Mouse (Mus musculus) neural tube, embryonic 15.5 days (tissue): ENCODE data around the gene Lrrc4. TPM values are rescaled to one million over a fixed set of nuclear protein-coding genes. Genes with fewer than 3 reads are reported as not detected.
A peak's percentile ranks its signal among the peaks of the same experiment; 100 is the strongest.

Experiments
- ATAC-seq: fragments of 200-750 bp; cut with Nextera tagmentation; 2 replicates; pipeline ENCODE4 v1.8.0; 2017; ENCODE audit warnings: mild to moderate bottlenecking, moderate TSS enrichment, moderate library complexity; ENCODE audit not compliant: low FRiP score
- H3K27ac ChIP-seq: fragments of 300-500 bp; sonication (generic); replicated peaks from 2 replicates; pipeline ENCODE4 v1.5.1; 2015; ENCODE audit warnings: mild to moderate bottlenecking, inconsistent platforms
- H3K27me3 ChIP-seq: fragments of 300-500 bp; sonication (generic); replicated peaks from 2 replicates; pipeline ENCODE4 v1.6.1; 2015; ENCODE audit warnings: inconsistent platforms
- H3K36me3 ChIP-seq: fragments of 300-500 bp; sonication (generic); 2 replicates; pipeline ENCODE4 v1.6.1; 2015; ENCODE audit warnings: inconsistent platforms
- H3K4me1 ChIP-seq: fragments of 300-500 bp; sonication (generic); 2 replicates; pipeline ENCODE4 v1.6.1; 2015; ENCODE audit warnings: inconsistent platforms
- H3K4me2 ChIP-seq: fragments of 300-500 bp; sonication (generic); 2 replicates; pipeline ENCODE4 v1.6.1; 2015; ENCODE audit warnings: inconsistent platforms, mild to moderate bottlenecking, moderate library complexity
- H3K4me3 ChIP-seq: fragments of 300-500 bp; sonication (generic); replicated peaks from 2 replicates; pipeline ENCODE4 v1.5.1; 2015; ENCODE audit warnings: mild to moderate bottlenecking, inconsistent platforms
- H3K9ac ChIP-seq: fragments of 300-500 bp; sonication (generic); replicated peaks from 2 replicates; pipeline ENCODE4 v1.6.1; 2015; ENCODE audit warnings: mild to moderate bottlenecking, inconsistent platforms
- H3K9me3 ChIP-seq: fragments of 300-500 bp; sonication (generic); replicated peaks from 2 replicates; pipeline ENCODE4 v1.6.1; 2016; ENCODE audit warnings: inconsistent platforms
- WGBS: fragments of 180-500 bp; shearing (Covaris S2); methylation state at CpG from one replicate; pipeline ENCODE4 v1.1.7; 2015; ENCODE audit warnings: mixed read lengths; 5-methylcytosine and 5-hydroxymethylcytosine counted together
- polyA plus RNA-seq: library from polyadenylated mRNA; unstranded; fragments of >200 nt; fragmentation: Nextera tagmentation; extraction: Ambion mirVana; gene quantifications from 2 replicates; pipeline ENCODE4 v1.2.1, GENCODE M21; 2015

Lrrc4 gene
- polyA plus RNA-seq, 1 experiment from 2014 or later, result 8.5 TPM

- Histone ChIP-seq H3K4me3 (no peak overlapping the region), H3K27me3 (no peaks in the 10 kb centered on the region), H3K36me3 (no peaks in the 10 kb centered on the region), H3K4me1 (peaks cover 47% of the 10 kb centered on the region), H3K27ac (no peak overlapping the region), H3K9ac (no peak overlapping the region), H3K4me2 (no peak overlapping the region), H3K9me3 (no peaks in the 10 kb centered on the region)
- 66% methylated on average over 4 of the region's 4 CpGs for WGBS
- no peak for ATAC-seq
Measured at GRCm38 (mm10) chr6:28758293-28758692, 73.3 kb downstream of the Lrrc4 start.

GRCm38 (mm10) chr6:28756306-28757018 lies 75.1 kb downstream of the Lrrc4 start:
- Histone ChIP-seq H3K9ac (0 out of 2 replicates have a peak overlapping the region, but pooled peaks have one; percentile 11), H3K4me2 (peak overlapping the region; percentile 13), H3K27me3 (no peaks in the 10 kb centered on the region), H3K4me1 (peaks cover 38% of the 10 kb centered on the region), H3K4me3 (no peak overlapping the region), H3K27ac (peak overlapping the region; percentile 75), H3K36me3 (no peaks in the 10 kb centered on the region), H3K9me3 (no peaks in the 10 kb centered on the region)
- ATAC-seq, result peak; percentile 79
- 14% methylated on average over 10 of the region's 10 CpGs for WGBS

DNA sequence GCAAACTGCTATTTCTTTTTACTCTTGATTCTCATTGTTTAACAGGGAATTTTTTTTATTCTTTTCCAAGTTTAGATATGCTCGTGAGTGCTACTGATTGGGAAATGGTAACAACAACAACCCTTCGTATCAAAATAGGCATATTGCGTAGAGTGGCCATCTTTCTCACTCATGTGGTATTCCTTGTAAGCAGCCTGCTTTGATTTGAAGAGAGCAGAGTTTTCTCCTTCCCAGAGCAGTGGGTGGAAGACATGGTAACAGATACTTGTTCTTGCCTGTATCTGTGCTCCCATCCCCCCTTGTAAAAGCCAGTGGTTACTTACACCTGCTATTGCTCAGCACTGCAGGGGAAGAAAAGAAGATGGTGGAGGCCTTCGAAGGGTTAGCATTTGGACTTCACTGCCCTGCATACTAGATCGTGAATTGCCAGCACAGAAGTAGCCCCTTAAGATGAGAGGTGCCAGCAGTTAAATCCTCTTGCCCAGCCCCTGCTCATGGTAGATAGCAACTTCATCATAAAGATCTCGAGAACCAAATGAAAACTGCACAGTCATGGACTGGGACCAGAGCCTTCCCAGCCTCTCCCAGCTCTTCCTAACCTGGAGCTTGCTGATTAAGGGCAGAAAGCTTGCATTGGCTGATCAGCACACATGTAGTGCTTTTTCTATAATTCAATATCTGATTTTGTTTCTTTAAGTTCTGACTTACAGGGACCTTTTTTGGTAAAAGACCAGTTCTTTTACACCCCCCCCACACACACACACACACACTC lies 77.2 kb downstream of the Lrrc4 start:
- Histone ChIP-seq H3K4me1 (peaks cover 29% of the 10 kb centered on the region), H3K9me3 (no peaks in the 10 kb centered on the region), H3K27ac (no peak overlapping the region), H3K4me2 (no peak overlapping the region), H3K9ac (no peak overlapping the region), H3K27me3 (no peaks in the 10 kb centered on the region), H3K36me3 (no peaks in the 10 kb centered on the region), H3K4me3 (no peak overlapping the region)
- no peak for ATAC-seq
- WGBS, result 87% methylated on average over 6 of the region's 6 CpGs

- no peak for ATAC-seq
- Histone ChIP-seq H3K9me3 (no peaks in the 10 kb centered on the region), H3K36me3 (no peaks in the 10 kb centered on the region), H3K9ac (no peak overlapping the region), H3K4me3 (no peak overlapping the region), H3K4me2 (no peak overlapping the region), H3K27ac (no peak overlapping the region; the same call in 1 of the 2 replicates), H3K4me1 (peaks cover 35% of the 10 kb centered on the region), H3K27me3 (no peaks in the 10 kb centered on the region)
- 51% methylated on average over 5 of the region's 5 CpGs for WGBS
Measured at GRCm38 (mm10) chr6:28753681-28754080, 77.9 kb downstream of the Lrrc4 start.

DNA sequence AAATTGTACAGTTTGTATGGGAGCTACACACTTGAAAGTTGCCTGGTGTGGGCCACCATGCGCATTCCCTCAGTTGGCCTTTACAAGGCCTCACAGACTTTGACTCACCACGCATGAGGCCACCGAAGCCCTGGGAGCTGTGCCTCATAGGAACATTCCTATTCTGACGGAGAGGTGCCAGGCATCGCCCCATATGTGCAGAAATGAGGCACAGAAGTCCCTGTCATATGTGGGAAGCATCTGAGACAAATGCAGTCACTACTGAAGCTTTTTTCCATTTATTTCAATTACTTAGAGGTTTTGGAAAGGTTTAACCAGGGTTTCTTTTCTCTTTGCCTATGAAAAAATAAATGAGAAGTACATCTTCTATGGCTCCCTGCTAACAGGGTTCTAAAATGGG lies 78.3 kb downstream of the Lrrc4 start:
- Histone ChIP-seq H3K4me3 (no peak overlapping the region), H3K9me3 (no peaks in the 10 kb centered on the region), H3K4me1 (peaks cover 34% of the 10 kb centered on the region), H3K4me2 (no peak overlapping the region), H3K27ac (no peak overlapping the region; the same call in 1 of the 2 replicates), H3K36me3 (no peaks in the 10 kb centered on the region), H3K27me3 (no peaks in the 10 kb centered on the region), H3K9ac (no peak overlapping the region)
- no peak for ATAC-seq
- 93% methylated on average over 5 of the region's 5 CpGs for WGBS

- no peaks in the 10 kb centered on the region for H3K27me3 ChIP-seq
- ATAC-seq, result no peak
- no peak overlapping the region for H3K9ac ChIP-seq
- H3K27ac ChIP-seq, result no peak overlapping the region
- H3K9me3 ChIP-seq, result no peaks in the 10 kb centered on the region
- WGBS, result 54% methylated on average over 3 of the region's 3 CpGs
- H3K4me1 ChIP-seq, result peaks cover 24% of the 10 kb centered on the region
- no peak overlapping the region for H3K4me2 ChIP-seq
- H3K36me3 ChIP-seq, result no peaks in the 10 kb centered on the region
- no peak overlapping the region for H3K4me3 ChIP-seq
Measured at GRCm38 (mm10) chr6:28751186-28751585, 80.4 kb downstream of the Lrrc4 start.

GRCm38 (mm10) chr6:28749224-28749623 lies 82.3 kb downstream of the Lrrc4 start:
- H3K36me3 ChIP-seq, result no peaks in the 10 kb centered on the region
- 0 out of 2 replicates have a peak overlapping the region, but pooled peaks have one; percentile 6 for H3K27ac ChIP-seq
- H3K4me1 ChIP-seq, result peaks cover 18% of the 10 kb centered on the region
- no peaks in the 10 kb centered on the region for H3K27me3 ChIP-seq
- no peak overlapping the region for H3K4me2 ChIP-seq
- ATAC-seq, result no peak
- H3K4me3 ChIP-seq, result no peak overlapping the region
- H3K9me3 ChIP-seq, result no peaks in the 10 kb centered on the region
- no peak overlapping the region for H3K9ac ChIP-seq
- 55% methylated on average over 3 of the region's 3 CpGs for WGBS

DNA sequence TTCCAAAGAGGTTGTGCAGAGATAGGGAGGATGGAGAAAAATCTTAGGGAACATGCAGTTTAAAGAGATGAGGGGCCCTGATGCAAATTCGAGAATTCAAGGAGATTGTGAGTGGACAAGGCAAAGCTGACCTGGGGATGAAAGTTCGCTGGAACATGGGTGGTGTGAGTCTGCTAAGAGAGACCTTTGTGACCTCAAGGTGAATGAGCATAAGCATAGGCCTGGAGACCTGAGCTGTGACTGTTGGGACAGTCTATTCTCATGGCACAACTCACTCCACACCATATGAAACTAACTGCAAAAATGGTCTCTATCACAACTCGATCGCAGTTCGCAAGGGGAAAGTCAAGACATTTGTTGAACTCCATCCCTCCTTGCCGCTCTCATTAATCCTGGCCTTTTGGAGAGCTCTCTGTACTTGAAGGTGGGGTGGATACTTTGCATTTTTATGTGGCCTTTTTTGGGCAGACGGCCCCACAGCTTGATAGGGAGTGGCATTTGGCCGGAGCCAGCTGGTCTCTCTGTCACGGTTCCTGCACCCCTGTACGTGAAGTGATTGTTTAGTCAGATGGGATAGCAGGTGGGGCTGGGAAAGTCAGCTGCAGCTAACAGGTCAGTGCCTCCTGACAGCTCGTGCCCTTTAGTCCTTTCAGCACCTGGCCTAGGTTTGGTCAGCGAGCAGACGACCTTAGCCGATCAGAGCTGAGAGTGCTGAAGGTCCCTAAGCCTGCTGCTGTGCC lies 83.4 kb downstream of the Lrrc4 start:
- 65% methylated on average over 14 of the region's 14 CpGs for WGBS
- Histone ChIP-seq H3K4me1 (peaks cover 27% of the 10 kb centered on the region), H3K9ac (no peak overlapping the region), H3K27me3 (no peaks in the 10 kb centered on the region), H3K4me2 (no peak overlapping the region), H3K9me3 (no peaks in the 10 kb centered on the region), H3K4me3 (no peak overlapping the region), H3K36me3 (no peaks in the 10 kb centered on the region), H3K27ac (peak overlapping the region; percentile 38; the same call in 1 of the 2 replicates)
- no peak; the same call in 1 of the 2 replicates for ATAC-seq

DNA sequence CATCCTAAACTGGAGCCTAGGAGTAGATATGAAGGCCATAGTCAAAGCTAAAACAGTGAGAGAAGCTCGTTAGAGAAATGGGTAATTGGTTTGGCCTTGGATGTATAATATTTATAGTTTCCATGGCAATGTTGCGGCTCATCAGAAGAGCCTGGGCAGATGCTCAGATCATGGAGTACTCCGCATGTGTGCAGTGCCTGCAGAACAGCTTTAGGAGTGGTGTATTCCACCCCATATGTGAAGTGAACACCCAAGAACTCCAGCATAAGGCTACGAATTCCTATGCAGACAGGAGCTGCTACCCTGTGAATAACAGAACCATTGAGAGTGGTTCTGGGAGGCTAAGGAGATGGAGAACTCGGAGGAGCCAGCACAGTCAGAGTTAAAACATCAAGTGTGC lies 84.5 kb downstream of the Lrrc4 start:
- Histone ChIP-seq H3K9ac (no peak overlapping the region), H3K27ac (no peak overlapping the region), H3K4me2 (no peak overlapping the region), H3K9me3 (no peaks in the 10 kb centered on the region), H3K27me3 (no peaks in the 10 kb centered on the region), H3K36me3 (no peaks in the 10 kb centered on the region), H3K4me1 (peaks cover 26% of the 10 kb centered on the region), H3K4me3 (no peak overlapping the region)
- 85% methylated on average over 5 of the region's 5 CpGs for WGBS
- ATAC-seq, result no peak

GRCm38 (mm10) chr6:28745864-28746263 lies 85.7 kb downstream of the Lrrc4 start:
- Histone ChIP-seq H3K27ac (no peak overlapping the region), H3K9me3 (no peaks in the 10 kb centered on the region), H3K4me3 (no peak overlapping the region), H3K4me2 (no peak overlapping the region), H3K9ac (no peak overlapping the region), H3K4me1 (peaks cover 26% of the 10 kb centered on the region), H3K36me3 (no peaks in the 10 kb centered on the region), H3K27me3 (no peaks in the 10 kb centered on the region)
- no peak for ATAC-seq
- WGBS, result 61% methylated on average over 7 of the region's 7 CpGs

DNA sequence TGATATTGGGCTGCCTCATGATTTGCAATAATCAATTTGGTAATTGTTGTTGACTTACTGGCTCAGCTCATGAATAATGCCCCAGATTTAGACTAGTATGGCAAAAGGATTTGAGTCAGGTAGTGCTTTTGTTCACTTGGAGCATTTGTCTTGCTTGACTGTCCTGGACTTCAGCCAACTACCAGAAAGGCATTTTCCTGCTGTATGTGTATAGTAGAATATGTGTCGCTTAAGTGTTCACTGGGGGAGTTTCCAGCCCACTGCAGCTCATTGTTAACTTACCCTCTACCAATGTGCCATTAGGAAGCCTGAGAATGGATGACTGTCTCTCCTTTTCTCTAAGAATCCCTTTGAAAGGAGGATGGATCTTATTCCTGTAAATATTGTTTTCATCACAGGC lies 88.0 kb downstream of the Lrrc4 start:
- WGBS, result 13% methylated on average over 1 of the region's 1 CpGs
- H3K9ac ChIP-seq, result no peak overlapping the region
- no peaks in the 10 kb centered on the region for H3K36me3 ChIP-seq
- H3K27ac ChIP-seq, result peak overlapping the region; percentile 46; the same call in 1 of the 2 replicates
- no peak overlapping the region for H3K4me3 ChIP-seq
- peaks cover 19% of the 10 kb centered on the region for H3K4me1 ChIP-seq
- no peak overlapping the region for H3K4me2 ChIP-seq
- ATAC-seq, result 0 out of 2 replicates have a peak, but pooled peaks have one; percentile 43
- H3K9me3 ChIP-seq, result no peaks in the 10 kb centered on the region
- H3K27me3 ChIP-seq, result no peaks in the 10 kb centered on the region
